Mouse (Mus musculus) heart, embryonic 15.5 days (tissue): ENCODE results near the gene Rpl36. TPM values are rescaled to one million over a fixed set of nuclear protein-coding genes. Genes with fewer than 3 reads are reported as not detected.

Experiments
- ATAC-seq: fragments of 200-750 bp; cut with Nextera tagmentation; replicated peaks from 2 replicates; pipeline ENCODE4 v1.8.0; 2017; ENCODE audit warnings: low read depth, moderate TSS enrichment; ENCODE audit not compliant: insufficient number of reproducible peaks, insufficient read depth, low FRiP score
- H3K27ac ChIP-seq: fragments of 300-500 bp; sonication (generic); 2 replicates; pipeline ENCODE4 v1.5.1; 2015; ENCODE audit warnings: mild to moderate bottlenecking, inconsistent platforms
- H3K27me3 ChIP-seq: fragments of 300-500 bp; sonication (generic); 2 replicates; pipeline ENCODE4 v1.6.1; 2015; ENCODE audit warnings: inconsistent platforms
- H3K36me3 ChIP-seq: fragments of 300-500 bp; sonication (generic); 2 replicates; pipeline ENCODE4 v1.6.1; 2015; ENCODE audit warnings: mild to moderate bottlenecking, inconsistent platforms
- H3K4me1 ChIP-seq: fragments of 300-500 bp; sonication (generic); replicated peaks from 2 replicates; pipeline ENCODE4 v1.6.1; 2015; ENCODE audit warnings: inconsistent platforms
- H3K4me2 ChIP-seq: fragments of 300-500 bp; sonication (generic); 2 replicates; pipeline ENCODE4 v1.6.1; 2015; ENCODE audit warnings: inconsistent platforms, mild to moderate bottlenecking, moderate library complexity
- H3K4me3 ChIP-seq: fragments of 300-500 bp; sonication (generic); 2 replicates; pipeline ENCODE4 v1.5.1; 2015; ENCODE audit warnings: mild to moderate bottlenecking, inconsistent platforms
- H3K9ac ChIP-seq: fragments of 300-500 bp; sonication (generic); 2 replicates; pipeline ENCODE4 v1.6.1; 2015; ENCODE audit warnings: mild to moderate bottlenecking, inconsistent platforms
- H3K9me3 ChIP-seq: fragments of 300-500 bp; sonication (generic); replicated peaks from 2 replicates; pipeline ENCODE4 v1.6.1; 2016; ENCODE audit warnings: inconsistent platforms
- WGBS: fragments of 180-500 bp; shearing (Covaris S2); methylation state at CpG from one replicate; pipeline ENCODE4 v1.1.7; 2015; ENCODE audit warnings: mixed read lengths; 5-methylcytosine and 5-hydroxymethylcytosine counted together
- polyA plus RNA-seq: library from polyadenylated mRNA; unstranded; fragments of >200 nt; fragmentation: Nextera tagmentation; extraction: Ambion mirVana; gene quantifications from 2 replicates; pipeline ENCODE4 v1.2.1, GENCODE M21; 2015

Gene Rpl36
- polyA plus RNA-seq, 1 experiment from 2014 or later, result 1,311 TPM

DNA sequence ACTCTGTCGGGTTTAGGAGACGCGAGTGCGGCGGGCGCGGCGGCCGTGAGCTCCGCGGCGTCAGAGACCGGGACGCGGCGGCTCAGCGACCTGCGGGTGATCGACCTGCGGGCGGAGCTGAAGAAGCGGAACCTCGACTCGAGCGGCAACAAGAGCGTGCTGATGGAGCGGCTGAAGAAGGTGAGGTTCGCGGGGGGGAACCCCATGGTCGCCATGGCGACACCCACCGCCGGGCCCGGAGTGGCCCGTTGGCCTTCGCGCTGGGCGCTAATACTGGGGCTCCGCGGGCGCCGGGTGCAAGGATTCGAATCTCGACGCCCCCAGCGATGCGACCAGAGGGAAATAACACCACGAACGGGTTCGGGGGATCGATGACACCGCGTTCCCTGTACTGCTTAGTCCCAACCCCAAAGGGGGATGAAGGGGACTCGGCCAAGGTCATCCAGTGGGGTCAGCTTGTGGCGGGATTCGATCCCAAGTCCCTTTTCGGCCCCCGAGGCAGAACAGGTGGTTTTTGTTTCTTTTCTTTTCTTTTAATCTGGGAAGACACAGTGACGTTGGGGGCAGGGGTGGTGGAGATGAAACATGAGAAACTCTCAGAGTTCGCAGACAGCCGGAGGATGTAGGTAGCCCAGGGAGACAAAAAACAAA, 27.9 kb upstream of the Rpl36 start:
- Histone ChIP-seq H3K27me3 (no peaks in the 10 kb centered on the region), H3K9me3 (no peaks in the 10 kb centered on the region), H3K36me3 (peaks cover 49% of the 10 kb centered on the region), H3K4me2 (peak overlapping the region; percentile 73), H3K27ac (peak overlapping the region; percentile 96), H3K4me3 (peak overlapping the region; percentile 92), H3K9ac (peak overlapping the region; percentile 92), H3K4me1 (peaks cover 55% of the 10 kb centered on the region)
- WGBS, result under 1% methylated on average over 60 of the region's 61 CpGs
- ATAC-seq, result no peak

DNA sequence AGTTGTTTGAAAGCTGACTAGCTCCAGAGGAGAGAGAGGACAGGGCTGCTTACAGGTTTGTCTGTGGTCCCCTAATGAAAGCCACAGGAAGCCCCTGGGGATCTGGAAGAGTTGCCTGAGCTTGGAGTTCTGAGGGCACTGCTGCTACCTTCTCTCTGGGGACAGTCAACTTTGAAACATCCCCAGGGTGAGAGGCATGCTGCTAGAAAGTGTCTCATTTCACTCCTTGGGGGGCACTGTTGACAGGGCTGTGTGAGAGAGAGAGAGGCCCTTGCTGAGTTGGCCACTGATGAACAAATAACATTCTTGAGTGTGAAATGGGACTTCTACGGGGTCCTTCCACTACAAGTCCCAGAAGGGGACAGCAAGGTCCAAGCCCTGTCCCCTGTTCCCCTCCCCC, 25.4 kb upstream of the Rpl36 start:
- no peak overlapping the region for H3K27ac ChIP-seq
- no peak overlapping the region for H3K4me3 ChIP-seq
- ATAC-seq, result no peak
- peaks cover 47% of the 10 kb centered on the region for H3K4me1 ChIP-seq
- 56% methylated on average over 1 of the region's 1 CpGs for WGBS
- no peak overlapping the region for H3K9ac ChIP-seq
- no peaks in the 10 kb centered on the region for H3K9me3 ChIP-seq
- peaks cover 53% of the 10 kb centered on the region for H3K36me3 ChIP-seq
- no peak overlapping the region for H3K4me2 ChIP-seq
- H3K27me3 ChIP-seq, result no peaks in the 10 kb centered on the region

DNA sequence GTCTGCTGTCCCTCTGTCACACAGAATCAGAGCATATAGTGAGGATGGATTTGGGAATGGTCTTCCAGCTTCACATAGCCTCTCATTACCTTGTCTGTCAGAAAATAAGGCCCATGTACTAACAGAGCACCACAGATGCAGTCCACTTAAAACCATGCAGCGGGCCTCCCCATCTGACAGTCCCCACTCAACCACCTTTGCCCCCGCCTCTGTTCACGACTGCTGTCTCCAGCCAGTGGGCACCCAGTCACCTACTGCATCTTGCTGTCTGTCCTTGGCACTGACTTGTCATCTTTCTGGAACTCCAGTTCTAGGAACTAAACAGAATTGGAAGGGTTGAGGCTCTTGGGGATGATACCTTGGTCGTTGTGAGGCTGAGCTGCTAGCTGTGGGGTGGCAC, 24.3 kb upstream of the Rpl36 start:
- H3K4me3 ChIP-seq, result no peak overlapping the region
- peaks cover 64% of the 10 kb centered on the region for H3K36me3 ChIP-seq
- 96% methylated on average over 4 of the region's 4 CpGs for WGBS

DNA sequence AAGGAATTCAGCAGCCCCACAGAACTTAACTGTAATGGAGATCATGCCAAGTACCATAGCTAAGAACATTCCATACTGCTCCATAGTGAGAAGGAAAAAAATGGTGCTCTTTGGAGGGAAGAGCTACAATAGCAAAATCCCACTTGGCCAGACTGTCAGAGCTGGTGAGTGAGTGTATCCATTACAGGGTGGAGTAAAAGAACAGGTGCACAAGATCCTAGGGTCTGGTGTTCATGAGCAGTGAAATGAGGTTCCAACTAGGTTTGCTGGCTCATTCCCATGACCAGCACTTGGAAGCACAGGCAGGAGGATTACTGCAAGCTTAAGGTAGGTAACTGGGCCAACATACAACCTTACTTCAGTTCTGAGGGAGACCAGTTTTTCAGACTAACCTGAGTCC, 20.7 kb upstream of the Rpl36 start:
- no peak for ATAC-seq
- no peak overlapping the region for H3K27ac ChIP-seq

More for the DNA sequence above, 24.3 kb upstream of the Rpl36 start:
- Histone ChIP-seq H3K27ac (no peak overlapping the region), H3K4me1 (peaks cover 40% of the 10 kb centered on the region), H3K9me3 (no peaks in the 10 kb centered on the region), H3K9ac (no peak overlapping the region), H3K4me2 (no peak overlapping the region), H3K27me3 (no peaks in the 10 kb centered on the region)
- ATAC-seq, result no peak

DNA sequence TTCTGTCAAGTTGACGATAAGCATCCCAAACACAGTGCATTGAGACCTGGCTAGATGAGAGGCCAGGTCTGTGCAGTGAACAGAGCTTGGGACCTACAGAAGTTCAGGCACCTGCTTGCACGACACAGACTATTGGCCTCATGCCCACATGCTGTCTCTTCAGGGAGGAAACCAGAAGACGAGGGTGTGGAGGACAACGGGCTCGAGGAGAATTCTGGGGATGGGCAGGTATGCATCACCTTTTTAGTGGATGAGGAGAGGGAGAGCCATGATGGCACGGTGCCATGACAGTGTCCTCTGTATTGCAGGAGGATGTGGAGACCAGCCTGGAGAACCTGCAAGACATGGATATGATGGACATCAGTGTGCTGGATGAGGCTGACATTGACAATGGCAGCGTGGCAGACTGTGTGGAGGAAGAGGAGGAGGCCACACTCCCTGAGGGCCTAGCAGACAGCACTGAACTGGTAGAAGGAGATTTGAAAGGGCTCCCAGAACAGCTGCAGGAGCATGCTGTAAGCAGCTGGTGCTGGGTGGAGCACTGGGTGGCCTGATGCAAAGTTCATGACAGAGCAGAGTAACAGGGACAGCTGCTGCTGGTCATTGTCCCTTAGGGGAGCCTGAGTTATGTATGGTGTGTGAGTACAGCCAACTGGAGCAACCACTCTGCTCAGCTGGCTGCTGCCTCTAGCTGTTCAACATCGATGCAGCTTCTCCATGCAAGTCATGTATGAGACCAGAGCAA, 19.5 kb upstream of the Rpl36 start:
- Histone ChIP-seq H3K4me1 (peaks cover 11% of the 10 kb centered on the region), H3K9ac (no peak overlapping the region), H3K36me3 (peaks cover 93% of the 10 kb centered on the region), H3K4me2 (no peak overlapping the region), H3K27ac (no peak overlapping the region), H3K4me3 (no peak overlapping the region), H3K27me3 (no peaks in the 10 kb centered on the region), H3K9me3 (no peaks in the 10 kb centered on the region)
- 81% methylated on average over 8 of the region's 8 CpGs for WGBS
- ATAC-seq, result no peak

More for the DNA sequence above, 20.7 kb upstream of the Rpl36 start:
- Histone ChIP-seq H3K9ac (no peak overlapping the region), H3K27me3 (no peaks in the 10 kb centered on the region), H3K4me3 (no peak overlapping the region), H3K9me3 (no peaks in the 10 kb centered on the region), H3K4me2 (no peak overlapping the region), H3K4me1 (peaks cover 22% of the 10 kb centered on the region), H3K36me3 (peaks cover 96% of the 10 kb centered on the region)

DNA sequence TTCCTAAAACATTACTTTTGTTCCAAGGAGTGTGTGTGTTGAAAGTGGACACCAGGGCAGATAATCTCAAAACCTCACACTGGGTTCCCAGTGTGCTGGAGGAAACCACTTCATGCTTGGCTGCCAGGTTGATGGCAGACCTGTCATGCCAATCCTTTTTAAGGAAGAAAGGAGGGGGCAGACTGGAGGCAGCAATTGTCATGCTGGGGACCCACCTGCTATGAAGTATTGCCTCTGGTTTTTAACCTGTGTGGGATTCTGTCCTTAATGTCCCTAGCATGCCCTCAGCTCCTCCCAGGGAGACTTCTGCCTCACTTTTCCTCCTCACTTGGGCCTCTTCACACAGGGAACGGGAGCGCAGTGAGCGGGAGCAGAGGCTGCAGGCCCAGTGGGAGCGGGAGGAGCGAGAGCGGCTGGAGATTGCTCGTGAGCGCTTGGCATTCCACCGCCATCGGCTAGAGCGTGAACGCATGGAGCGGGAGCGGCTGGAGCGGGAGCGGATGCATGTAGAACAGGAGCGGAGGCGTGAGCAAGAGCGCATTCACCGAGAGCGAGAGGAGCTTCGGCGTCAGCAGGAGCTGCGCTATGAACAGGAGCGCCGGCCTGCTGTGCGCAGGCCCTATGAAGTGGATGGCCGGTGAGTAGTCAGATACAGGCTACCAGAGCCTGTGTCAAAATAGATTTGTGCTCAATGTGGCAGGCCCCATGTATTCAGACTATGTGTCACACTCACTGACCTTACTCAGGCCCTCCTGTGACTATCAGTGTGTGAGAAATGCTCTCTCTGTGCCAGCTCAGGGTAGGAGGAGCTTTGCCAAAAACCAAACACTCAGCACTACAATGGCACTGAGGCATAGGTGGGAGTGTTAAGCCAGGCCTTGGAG, 9.8 kb upstream of the Rpl36 start:
- no peaks in the 10 kb centered on the region for H3K9me3 ChIP-seq
- no peak overlapping the region for H3K4me3 ChIP-seq
- H3K4me1 ChIP-seq, result peaks cover 6% of the 10 kb centered on the region
- no peaks in the 10 kb centered on the region for H3K27me3 ChIP-seq
- H3K36me3 ChIP-seq, result peaks cover 86% of the 10 kb centered on the region
- H3K9ac ChIP-seq, result no peak overlapping the region
- no peak for ATAC-seq
- no peak overlapping the region for H3K4me2 ChIP-seq
- no peak overlapping the region for H3K27ac ChIP-seq
- 93% methylated on average over 28 of the region's 28 CpGs for WGBS

DNA sequence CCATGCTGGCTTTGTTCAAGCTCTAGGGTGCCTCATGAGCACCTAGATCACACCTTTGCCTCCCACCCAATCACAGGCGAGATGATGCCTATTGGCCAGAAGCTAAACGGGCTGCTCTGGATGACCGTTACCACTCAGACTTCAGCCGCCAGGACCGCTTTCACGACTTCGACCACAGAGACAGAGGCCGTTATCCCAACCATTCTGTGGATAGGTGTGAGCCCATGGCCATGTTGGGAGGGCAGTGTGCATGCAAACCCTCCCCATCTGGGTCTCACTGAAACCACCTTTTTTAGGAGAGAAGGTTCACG, 9.2 kb upstream of the Rpl36 start:
- 89% methylated on average over 9 of the region's 9 CpGs for WGBS
- H3K9ac ChIP-seq, result no peak overlapping the region
- no peaks in the 10 kb centered on the region for H3K9me3 ChIP-seq
- no peaks in the 10 kb centered on the region for H3K27me3 ChIP-seq
- peaks cover 11% of the 10 kb centered on the region for H3K4me1 ChIP-seq
- H3K4me3 ChIP-seq, result no peak overlapping the region
- H3K4me2 ChIP-seq, result no peak overlapping the region
- no peak overlapping the region for H3K27ac ChIP-seq
- H3K36me3 ChIP-seq, result peaks cover 86% of the 10 kb centered on the region
- ATAC-seq, result no peak

DNA sequence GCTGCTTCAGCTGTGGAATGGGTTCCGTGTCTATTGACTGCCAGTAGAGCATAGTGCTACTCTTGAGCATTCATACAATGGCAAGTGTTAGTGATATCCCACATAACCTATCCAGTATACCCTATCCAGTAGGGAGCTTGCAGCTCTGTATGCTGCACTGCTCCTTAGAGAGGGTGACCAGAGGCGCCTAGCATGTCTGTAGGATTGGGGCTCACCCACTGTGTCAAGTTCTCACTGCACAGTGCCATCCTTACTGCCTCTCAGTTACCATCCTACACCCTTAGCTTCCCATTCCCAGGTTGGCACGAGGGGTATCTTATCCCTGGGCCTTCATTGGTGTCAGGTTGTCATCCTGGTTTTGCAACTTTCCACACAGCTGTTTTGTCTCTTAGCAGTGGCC, 8.8 kb upstream of the Rpl36 start:
- peaks cover 83% of the 10 kb centered on the region for H3K36me3 ChIP-seq
- no peak overlapping the region for H3K27ac ChIP-seq
- H3K4me3 ChIP-seq, result no peak overlapping the region
- H3K27me3 ChIP-seq, result no peaks in the 10 kb centered on the region
- H3K4me2 ChIP-seq, result no peak overlapping the region
- peaks cover 11% of the 10 kb centered on the region for H3K4me1 ChIP-seq
- ATAC-seq, result no peak
- H3K9me3 ChIP-seq, result no peaks in the 10 kb centered on the region
- H3K9ac ChIP-seq, result no peak overlapping the region
- 86% methylated on average over 3 of the region's 3 CpGs for WGBS

DNA sequence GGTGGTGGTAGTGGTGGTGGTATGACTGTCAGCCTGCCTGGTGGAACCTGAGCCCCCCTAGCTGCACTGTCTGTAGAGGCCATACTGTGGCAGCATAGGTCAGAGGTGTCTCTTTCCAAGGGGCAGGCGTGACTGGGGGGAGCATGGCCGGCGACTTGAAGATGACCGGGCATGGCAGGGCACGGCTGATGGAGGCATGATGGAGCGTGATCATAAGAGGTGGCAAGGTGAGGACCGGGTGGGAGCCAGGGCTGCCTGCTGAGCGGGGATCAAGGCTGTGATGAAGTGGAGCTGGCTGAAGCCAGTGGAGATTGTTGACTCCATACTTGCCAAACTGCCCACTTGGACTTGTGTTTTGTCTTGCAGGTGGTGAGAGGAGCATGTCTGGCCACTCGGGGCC, 7.8 kb upstream of the Rpl36 start:
- no peak overlapping the region for H3K4me3 ChIP-seq
- no peaks in the 10 kb centered on the region for H3K27me3 ChIP-seq
- H3K36me3 ChIP-seq, result peaks cover 72% of the 10 kb centered on the region
- no peak overlapping the region for H3K27ac ChIP-seq
- peaks cover 16% of the 10 kb centered on the region for H3K4me1 ChIP-seq
- no peak overlapping the region for H3K4me2 ChIP-seq
- no peak for ATAC-seq
- no peak overlapping the region for H3K9ac ChIP-seq
- 84% methylated on average over 9 of the region's 9 CpGs for WGBS
- no peaks in the 10 kb centered on the region for H3K9me3 ChIP-seq

DNA sequence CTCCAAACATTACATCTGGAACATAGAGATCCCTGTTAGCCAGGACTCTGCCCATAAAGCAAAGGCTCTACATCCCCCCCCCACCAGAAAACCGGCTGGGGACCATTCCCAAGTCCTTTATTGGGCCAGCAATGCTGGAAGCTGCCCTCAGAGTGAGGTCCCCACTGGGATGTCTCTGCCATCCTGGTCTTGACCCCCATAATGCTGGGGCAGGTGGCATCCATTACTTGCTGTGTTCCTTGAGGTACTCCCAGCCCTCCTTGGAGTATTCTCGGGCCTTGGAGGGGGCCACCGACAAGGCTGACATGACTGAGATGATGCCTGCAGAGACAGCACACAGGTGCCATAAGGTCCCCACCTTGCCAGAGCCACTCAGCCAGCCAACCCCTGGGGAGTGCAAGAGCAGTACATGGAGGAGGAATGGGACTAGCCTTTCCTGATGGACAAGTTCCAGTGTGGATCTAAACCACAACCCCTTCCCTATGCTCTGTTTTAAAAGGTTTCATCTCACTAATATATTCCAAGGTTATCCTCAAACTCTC, 5.6 kb upstream of the Rpl36 start:
- H3K27me3 ChIP-seq, result no peaks in the 10 kb centered on the region
- peaks cover 51% of the 10 kb centered on the region for H3K36me3 ChIP-seq
- no peak overlapping the region for H3K27ac ChIP-seq
- H3K9me3 ChIP-seq, result no peaks in the 10 kb centered on the region
- 67% methylated on average over 3 of the region's 3 CpGs for WGBS
- no peak overlapping the region for H3K9ac ChIP-seq
- no peak for ATAC-seq
- peaks cover 27% of the 10 kb centered on the region for H3K4me1 ChIP-seq
- H3K4me3 ChIP-seq, result no peak overlapping the region
- no peak overlapping the region for H3K4me2 ChIP-seq

DNA sequence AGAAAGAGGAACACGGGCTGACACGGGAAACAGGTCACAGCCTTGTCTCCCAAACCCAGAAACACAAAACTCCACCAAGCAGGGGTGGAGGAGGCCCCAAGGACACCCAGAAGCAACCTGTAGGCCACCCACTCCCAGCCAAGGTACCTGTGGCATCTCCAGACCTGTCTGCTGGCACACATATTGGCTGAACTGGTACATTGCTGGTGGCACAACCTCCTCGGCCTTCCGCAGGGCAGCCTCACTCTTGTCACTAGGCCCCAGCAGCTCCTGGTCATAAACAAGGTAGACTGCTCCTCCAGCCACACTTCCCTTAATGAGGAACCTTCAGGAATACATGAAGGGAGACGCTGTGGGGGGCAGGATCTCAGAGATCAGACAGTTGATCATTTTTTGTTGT, 4.5 kb upstream of the Rpl36 start:
- 34% methylated on average over 5 of the region's 5 CpGs for WGBS
- peak overlapping the region; percentile 71 for H3K4me3 ChIP-seq
- H3K4me1 ChIP-seq, result peaks cover 27% of the 10 kb centered on the region
- H3K36me3 ChIP-seq, result peaks cover 40% of the 10 kb centered on the region
- H3K9ac ChIP-seq, result peak overlapping the region; percentile 73
- H3K4me2 ChIP-seq, result peak overlapping the region; percentile 78
- no peaks in the 10 kb centered on the region for H3K27me3 ChIP-seq
- H3K27ac ChIP-seq, result peak overlapping the region; percentile 80; the same call in 1 of the 2 replicates
- ATAC-seq, result no peak
- no peaks in the 10 kb centered on the region for H3K9me3 ChIP-seq
